Mouse (Mus musculus) megakaryocyte, embryonic 14.5 days (primary cell): Measurements from ENCODE around the gene Sdk2. TPM values are rescaled to one million over a fixed set of nuclear protein-coding genes. Genes with fewer than 3 reads are reported as not detected.

Experiments used
- H3K27me3 ChIP-seq: replicated peaks from 2 replicates; pipeline ENCODE3; 2012; ENCODE audit warnings: inconsistent platforms
- H3K36me3 ChIP-seq: replicated peaks from 2 replicates; pipeline ENCODE3; 2012; ENCODE audit warnings: low read length, inconsistent platforms, mixed read lengths
- H3K4me1 ChIP-seq: 2 replicates; pipeline ENCODE4 v1.6.1; 2012; ENCODE audit warnings: inconsistent platforms
- H3K4me3 ChIP-seq: replicated peaks from 2 replicates; pipeline ENCODE3; 2012; ENCODE audit warnings: moderate library complexity, mild to moderate bottlenecking, inconsistent platforms
- H3K9me3 ChIP-seq: 2 replicates; pipeline ENCODE4 v1.6.1; 2012; ENCODE audit warnings: inconsistent platforms
- FLI1 ChIP-seq: IDR thresholded peaks from 2 replicates; pipeline ENCODE4 v1.6.1; 2012; ENCODE audit warnings: low read length, inconsistent platforms, mixed read lengths
- GATA1 ChIP-seq: IDR thresholded peaks from 3 replicates; pipeline ENCODE4 v1.6.1; 2012; ENCODE audit warnings: mixed read lengths, low read length, inconsistent platforms, borderline replicate concordance
- polyA plus RNA-seq: library from polyadenylated mRNA; stranded (reverse); fragments of >175 nt; gene quantifications from 2 replicates; pipeline ENCODE4 v1.2.3, GENCODE M21; 2012; ENCODE audit warnings: low replicate concordance; ENCODE audit not compliant: insufficient read depth

The Sdk2 gene
- polyA plus RNA-seq, 1 experiment: 0.04 TPM

DNA sequence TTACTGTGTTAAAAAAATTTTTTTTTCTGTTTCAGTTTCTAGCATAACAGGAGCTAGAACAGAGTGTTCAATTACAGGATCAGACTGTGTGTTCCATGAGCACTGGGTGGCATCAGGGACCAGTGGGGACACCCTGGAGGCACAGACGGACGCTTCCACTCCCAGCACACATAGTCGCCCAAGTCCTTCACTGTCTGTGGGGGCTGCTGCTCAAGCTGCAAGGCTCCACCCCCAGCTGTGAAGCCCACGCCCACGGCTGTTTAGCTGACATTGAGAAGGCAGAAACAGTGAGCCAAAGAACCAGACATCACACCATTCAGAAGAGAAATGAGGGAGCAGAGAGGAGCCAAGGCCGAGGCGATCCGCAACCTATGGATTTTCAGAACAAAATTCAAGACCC lies 3.3 kb upstream of the Sdk2 start:
- H3K36me3 ChIP-seq: no peaks in the 10 kb centered on the region
- no peaks in the 10 kb centered on the region for H3K9me3 ChIP-seq
- H3K4me1 ChIP-seq: no peaks in the 10 kb centered on the region
- TF ChIP-seq GATA1 (no peak), FLI1 (no peak)
- peaks cover 61% of the 10 kb centered on the region for H3K27me3 ChIP-seq
- no peak overlapping the region for H3K4me3 ChIP-seq

DNA sequence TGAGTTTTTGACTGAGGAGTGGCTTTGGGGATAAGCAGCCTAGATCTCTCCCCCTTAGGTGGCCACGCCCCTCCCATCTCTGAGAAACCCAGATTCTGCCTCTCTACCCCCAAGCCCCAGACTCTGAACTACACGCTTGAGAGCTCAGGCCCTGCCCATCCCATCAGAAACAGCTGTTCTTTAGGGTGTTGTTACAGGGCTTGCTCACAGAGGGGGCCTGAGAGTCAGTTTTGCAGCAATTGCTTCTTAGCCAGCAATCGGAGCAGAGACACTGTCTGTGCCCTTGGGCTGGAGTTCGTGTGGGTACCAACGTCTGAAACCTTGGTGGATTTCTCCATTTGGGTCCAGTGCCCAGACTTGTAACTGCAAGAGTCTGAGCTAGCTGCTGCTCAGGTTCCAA lies 1.5 kb upstream of the Sdk2 start:
- Histone ChIP-seq H3K27me3 (peaks cover 75% of the 10 kb centered on the region), H3K36me3 (no peaks in the 10 kb centered on the region), H3K9me3 (no peaks in the 10 kb centered on the region), H3K4me1 (no peaks in the 10 kb centered on the region), H3K4me3 (no peak overlapping the region)
- TF ChIP-seq GATA1: no peak

DNA sequence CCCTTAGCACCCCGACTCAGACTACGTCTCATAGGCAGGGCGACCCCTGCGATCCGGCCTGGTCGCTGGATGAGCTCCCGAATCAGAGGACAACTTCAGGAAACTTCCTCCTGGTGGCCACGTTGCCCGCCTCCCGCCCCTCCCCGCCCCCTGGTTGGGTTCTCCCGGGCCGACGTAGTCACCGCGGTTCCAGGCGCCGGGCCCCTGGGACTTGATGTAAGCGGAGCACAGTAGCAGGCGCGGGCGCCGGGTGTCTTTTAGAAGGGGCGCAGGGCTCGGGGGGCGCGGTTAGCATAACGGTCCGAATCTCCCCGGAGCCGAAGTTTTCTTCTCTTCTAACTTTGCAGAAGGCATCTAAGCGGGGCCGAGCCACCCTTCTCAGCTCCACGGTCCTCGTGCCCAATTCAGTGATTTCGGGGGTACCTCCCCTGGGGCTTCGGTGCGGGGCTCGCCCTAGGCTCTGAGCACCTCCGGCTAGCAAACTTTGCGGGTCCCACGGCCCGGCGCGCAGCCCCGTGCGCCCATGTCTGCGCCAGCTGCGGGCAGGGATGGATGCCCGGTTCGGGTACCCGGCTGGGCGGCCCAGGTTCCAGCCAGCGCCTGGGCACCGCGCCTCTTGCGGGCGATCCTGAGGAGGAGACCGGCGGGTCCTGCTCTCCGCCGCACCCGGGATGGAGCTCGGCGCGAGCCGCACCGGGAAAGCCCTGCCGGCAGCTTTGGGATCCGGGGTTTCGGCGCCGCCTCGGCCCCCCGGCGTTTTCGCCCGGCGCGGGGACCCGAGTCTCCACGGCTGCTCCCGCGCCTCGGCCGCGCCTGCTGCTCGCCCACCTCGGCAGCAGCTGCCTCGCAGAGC lies 522 bp downstream of the Sdk2 start:
- H3K4me1 ChIP-seq: no peaks in the 10 kb centered on the region
- H3K36me3 ChIP-seq: no peaks in the 10 kb centered on the region
- TF ChIP-seq GATA1: no peak
- TF ChIP-seq FLI1: no peak
- no peak overlapping the region for H3K4me3 ChIP-seq
- H3K9me3 ChIP-seq: no peaks in the 10 kb centered on the region
- H3K27me3 ChIP-seq: peaks cover 84% of the 10 kb centered on the region

DNA sequence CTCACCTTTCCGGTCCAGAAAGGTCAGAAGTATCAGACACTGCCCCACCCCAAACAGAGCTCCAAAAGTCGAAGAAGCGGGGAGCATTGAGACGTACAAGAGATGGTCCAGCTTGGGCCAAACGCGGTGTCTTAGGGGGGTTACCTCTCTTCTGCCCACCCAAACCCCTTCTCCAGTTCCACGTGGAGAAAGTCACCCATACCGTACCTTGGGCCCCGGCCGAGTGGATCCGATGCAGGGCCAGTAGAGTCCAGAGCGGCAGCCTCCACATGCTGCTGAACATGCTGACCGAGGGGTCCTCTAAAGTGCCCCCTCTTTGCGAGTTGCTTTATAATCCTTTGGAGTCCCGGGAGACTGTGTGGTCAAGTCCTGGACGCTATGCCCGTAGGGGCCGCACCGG lies 1.2 kb downstream of the Sdk2 start:
- Histone ChIP-seq H3K27me3 (peaks cover 90% of the 10 kb centered on the region), H3K4me3 (no peak overlapping the region), H3K36me3 (no peaks in the 10 kb centered on the region), H3K4me1 (no peaks in the 10 kb centered on the region), H3K9me3 (no peaks in the 10 kb centered on the region)
- TF ChIP-seq GATA1: no peak
- TF ChIP-seq FLI1: no peak

GRCm38 (mm10) chr11:114064871-114065388 lies 1.9 kb downstream of the Sdk2 start:
- H3K4me3 ChIP-seq: no peak overlapping the region

GRCm38 (mm10) chr11:114061946-114062345 lies 4.9 kb downstream of the Sdk2 start:
- H3K4me1 ChIP-seq: no peaks in the 10 kb centered on the region
- H3K9me3 ChIP-seq: no peaks in the 10 kb centered on the region
- TF ChIP-seq GATA1 (no peak), FLI1 (no peak)
- H3K36me3 ChIP-seq: no peaks in the 10 kb centered on the region
- peaks cover 66% of the 10 kb centered on the region for H3K27me3 ChIP-seq
- no peak overlapping the region for H3K4me3 ChIP-seq

More at GRCm38 (mm10) chr11:114064871-114065388, 1.9 kb downstream of the Sdk2 start:
- TF ChIP-seq GATA1 (no peak), FLI1 (no peak)
- peaks cover 88% of the 10 kb centered on the region for H3K27me3 ChIP-seq
- no peaks in the 10 kb centered on the region for H3K4me1 ChIP-seq
- no peaks in the 10 kb centered on the region for H3K9me3 ChIP-seq
- no peaks in the 10 kb centered on the region for H3K36me3 ChIP-seq

DNA sequence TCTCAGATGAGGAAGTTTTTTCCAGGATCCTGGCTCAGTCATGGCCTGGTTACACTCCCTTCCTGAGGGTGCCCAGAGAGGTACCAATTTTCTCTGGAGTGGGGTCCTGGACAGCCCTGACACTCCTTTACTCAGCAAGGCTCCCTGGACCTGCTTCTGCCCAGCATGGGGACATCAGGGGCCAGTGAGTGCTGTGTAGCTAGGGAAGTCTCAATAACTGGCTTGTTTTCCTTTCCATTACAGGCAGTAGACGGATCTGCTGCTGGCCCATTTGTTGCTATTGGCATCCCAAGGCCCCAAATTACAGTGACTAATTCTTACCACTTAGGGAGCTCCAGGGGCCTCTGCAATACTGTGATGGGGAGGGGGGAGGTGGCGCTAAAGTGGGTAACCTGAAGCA lies 5.6 kb downstream of the Sdk2 start:
- Histone ChIP-seq H3K36me3 (no peaks in the 10 kb centered on the region), H3K4me3 (no peak overlapping the region), H3K9me3 (no peaks in the 10 kb centered on the region), H3K27me3 (peaks cover 59% of the 10 kb centered on the region), H3K4me1 (no peaks in the 10 kb centered on the region)
- TF ChIP-seq GATA1 (no peak), FLI1 (no peak)

DNA sequence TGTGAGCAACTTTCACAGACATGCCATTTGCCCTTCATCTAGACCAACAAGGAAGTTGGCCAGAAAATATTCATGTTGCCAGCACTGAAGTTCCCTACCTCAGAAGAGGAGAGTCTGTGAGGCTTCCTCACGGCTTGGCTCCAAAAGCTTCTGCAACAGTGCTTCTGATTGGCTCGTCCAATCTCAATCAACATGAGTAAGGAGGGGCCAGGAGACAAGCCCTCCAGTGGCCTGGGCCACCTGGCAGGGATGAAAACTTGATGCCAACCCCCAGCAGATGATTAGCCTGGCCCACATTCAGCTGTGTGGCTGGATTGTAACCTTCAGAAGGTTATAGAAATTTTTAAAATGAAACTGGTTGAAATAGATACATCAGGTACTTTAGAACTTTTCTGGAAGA lies 10.5 kb downstream of the Sdk2 start:
- TF ChIP-seq FLI1 (no peak), GATA1 (no peak)
- H3K4me3 ChIP-seq: no peak overlapping the region
- H3K36me3 ChIP-seq: no peaks in the 10 kb centered on the region
- no peaks in the 10 kb centered on the region for H3K4me1 ChIP-seq
- peaks cover 22% of the 10 kb centered on the region for H3K27me3 ChIP-seq
- H3K9me3 ChIP-seq: peaks cover 3% of the 10 kb centered on the region; the same call in 1 of the 2 replicates

GRCm38 (mm10) chr11:114054581-114055315 lies 12.1 kb downstream of the Sdk2 start:
- H3K36me3 ChIP-seq: no peaks in the 10 kb centered on the region
- TF ChIP-seq GATA1 (no peak), FLI1 (no peak)
- peaks cover 12% of the 10 kb centered on the region for H3K27me3 ChIP-seq
- no peaks in the 10 kb centered on the region for H3K4me1 ChIP-seq
- no peak overlapping the region for H3K4me3 ChIP-seq
- peaks cover 3% of the 10 kb centered on the region; the same call in 1 of the 2 replicates for H3K9me3 ChIP-seq

GRCm38 (mm10) chr11:114051361-114051760 lies 15.5 kb downstream of the Sdk2 start:
- Histone ChIP-seq H3K36me3 (no peaks in the 10 kb centered on the region), H3K4me1 (no peaks in the 10 kb centered on the region), H3K4me3 (no peak overlapping the region), H3K27me3 (peaks cover 12% of the 10 kb centered on the region), H3K9me3 (peaks cover 15% of the 10 kb centered on the region)
- TF ChIP-seq FLI1 (no peak), GATA1 (no peak)

GRCm38 (mm10) chr11:114050511-114050910 lies 16.3 kb downstream of the Sdk2 start:
- Histone ChIP-seq H3K27me3 (peaks cover 7% of the 10 kb centered on the region), H3K4me1 (no peaks in the 10 kb centered on the region), H3K36me3 (no peaks in the 10 kb centered on the region), H3K4me3 (no peak overlapping the region), H3K9me3 (peaks cover 18% of the 10 kb centered on the region)
- TF ChIP-seq GATA1: no peak
- TF ChIP-seq FLI1: no peak
